Mouse (Mus musculus): ENCODE measurements around the gene Stc2.

Gene Stc2

GRCm38 (mm10) chr11:31369648-31370286 is at the start of gene Stc2:
TSS of gene Stc2 (minus strand) at chr11:31370074.
- in situ Hi-C loops (cut with MboI, MseI), result no loop called here

GRCm38 (mm10) chr11:31417071-31417470 is 47.2 kb upstream of the Stc2 start:
- in situ Hi-C loops (cut with MboI, MseI), result no loop called here

- in situ Hi-C loops (cut with MboI, MseI), result no loop called here
Observed at GRCm38 (mm10) chr11:31412376-31412775, 42.5 kb upstream of the Stc2 start.

GRCm38 (mm10) chr11:31406736-31407135 is 36.9 kb upstream of the Stc2 start:
- in situ Hi-C loops (cut with MboI, MseI), result no loop called here

GRCm38 (mm10) chr11:31403080-31403479 is 33.2 kb upstream of the Stc2 start:
- in situ Hi-C loops (cut with MboI, MseI), result no loop called here

GRCm38 (mm10) chr11:31398604-31399003 is 28.7 kb upstream of the Stc2 start:
- in situ Hi-C loops (cut with MboI, MseI), result loop anchor here (10.0 kb wide), 1 partner anchor 216 kb away; no protein-coding TSS in a partner anchor

- in situ Hi-C loops (cut with MboI, MseI), result loop anchor here (10.0 kb wide), 1 partner anchor 218 kb away; no protein-coding TSS in a partner anchor
Observed at GRCm38 (mm10) chr11:31396638-31397417, 27.0 kb upstream of the Stc2 start.

- in situ Hi-C loops (cut with MboI, MseI), result loop anchor here (10.0 kb wide), 1 partner anchor 221 kb away; no protein-coding TSS in a partner anchor
Observed at GRCm38 (mm10) chr11:31394026-31394425, 24.2 kb upstream of the Stc2 start.

GRCm38 (mm10) chr11:31392340-31392739 is 22.5 kb upstream of the Stc2 start:
- in situ Hi-C loops (cut with MboI, MseI), result loop anchor here (10.0 kb wide), 1 partner anchor 222 kb away; no protein-coding TSS in a partner anchor

GRCm38 (mm10) chr11:31388890-31389289 is 19.0 kb upstream of the Stc2 start:
- in situ Hi-C loops (cut with MboI, MseI), result no loop called here

GRCm38 (mm10) chr11:31387526-31387925 is 17.7 kb upstream of the Stc2 start:
- in situ Hi-C loops (cut with MboI, MseI), result no loop called here

GRCm38 (mm10) chr11:31386571-31386970 is 16.7 kb upstream of the Stc2 start:
- in situ Hi-C loops (cut with MboI, MseI), result no loop called here

- in situ Hi-C loops (cut with MboI, MseI), result no loop called here
Observed at GRCm38 (mm10) chr11:31383968-31384367, 14.1 kb upstream of the Stc2 start.

GRCm38 (mm10) chr11:31382145-31382544 is 12.3 kb upstream of the Stc2 start:
- in situ Hi-C loops (cut with MboI, MseI), result no loop called here

- in situ Hi-C loops (cut with MboI, MseI), result no loop called here
Observed at GRCm38 (mm10) chr11:31373438-31373837, 3.6 kb upstream of the Stc2 start.

- in situ Hi-C loops (cut with MboI, MseI), result no loop called here
Observed at GRCm38 (mm10) chr11:31372206-31372605, 2.3 kb upstream of the Stc2 start.

- in situ Hi-C loops (cut with MboI, MseI), result no loop called here
Observed at GRCm38 (mm10) chr11:31371256-31371838, 1.5 kb upstream of the Stc2 start.

GRCm38 (mm10) chr11:31370436-31371230 is 759 bp upstream of the Stc2 start:
- in situ Hi-C loops (cut with MboI, MseI), result no loop called here

- in situ Hi-C loops (cut with MboI, MseI), result no loop called here
Observed at GRCm38 (mm10) chr11:31368965-31369647, 768 bp downstream of the Stc2 start.

GRCm38 (mm10) chr11:31368252-31368964 is 1.5 kb downstream of the Stc2 start:
- in situ Hi-C loops (cut with MboI, MseI), result no loop called here

Measured in regulatory T cell (primary cell).